Mouse (Mus musculus) liver, adult 2 months (tissue): ENCODE results near the gene 9130213A22Rik. TPM values are rescaled to one million over a fixed set of nuclear protein-coding genes. Genes with fewer than 3 reads are reported as not detected.

Source experiments
- DNase-seq: peaks from one replicate; pipeline ENCODE4 v3.0.0-alpha.2; 2011; ENCODE audit warnings: low read depth, low spot score; ENCODE audit errors: extremely low read depth
- H3K27ac ChIP-seq: fragments of 200-500 bp; replicated peaks from 2 replicates; pipeline ENCODE4 v1.5.1; 2012; ENCODE audit warnings: low read depth, mild to moderate bottlenecking, control low read depth, inconsistent platforms, low read length; ENCODE audit not compliant: insufficient read depth
- H3K27me3 ChIP-seq: fragments of 200-500 bp; 2 replicates; pipeline ENCODE4 v1.6.1; 2012; ENCODE audit warnings: mild to moderate bottlenecking, moderate library complexity, low read length, inconsistent platforms; ENCODE audit not compliant: control insufficient read depth, insufficient read depth
- H3K36me3 ChIP-seq: fragments of 200-500 bp; 2 replicates; pipeline ENCODE4 v1.6.1; 2012; ENCODE audit warnings: low read length, inconsistent platforms; ENCODE audit not compliant: control insufficient read depth, insufficient read depth
- H3K4me1 ChIP-seq: fragments of 200-500 bp; 2 replicates; pipeline ENCODE4 v1.6.1; 2011; ENCODE audit warnings: low read length; ENCODE audit not compliant: control insufficient read depth, insufficient read depth
- H3K4me3 ChIP-seq: fragments of 200-500 bp; 2 replicates; pipeline ENCODE4 v1.5.1; 2011; ENCODE audit warnings: low read depth, mild to moderate bottlenecking, control low read depth, low read length, moderate library complexity; ENCODE audit not compliant: insufficient read depth
- H3K79me2 ChIP-seq: fragments of 200-500 bp; 2 replicates; pipeline ENCODE4 v1.6.1; 2012; ENCODE audit warnings: inconsistent platforms, mild to moderate bottlenecking, low read length, moderate library complexity; ENCODE audit not compliant: control insufficient read depth, insufficient read depth
- H3K9ac ChIP-seq: fragments of 200-500 bp; 2 replicates; pipeline ENCODE4 v1.6.1; 2012; ENCODE audit warnings: low read depth, mild to moderate bottlenecking, control low read depth, inconsistent platforms, low read length
- CTCF ChIP-seq: fragments of 200-500 bp; IDR thresholded peaks from 2 replicates; pipeline ENCODE4 v1.5.1; 2011; ENCODE audit warnings: low read depth, low read length, control low read depth
- POLR2A ChIP-seq: fragments of 200-500 bp; IDR thresholded peaks from 2 replicates; pipeline ENCODE4 v1.6.1; 2011; ENCODE audit warnings: low read length, control low read depth; ENCODE audit not compliant: insufficient read depth; ENCODE audit errors: extremely low read depth
- WGBS: fragments of 180-500 bp; shearing (Covaris S2); methylation state at CpG from one replicate; pipeline ENCODE4 v1.1.7; 2018; 5-methylcytosine and 5-hydroxymethylcytosine counted together
- polyA plus RNA-seq: library from polyadenylated mRNA; depleted of rRNA; stranded (reverse); fragments of >200 nt; gene quantifications from 2 replicates; pipeline ENCODE4 v1.2.3, GENCODE M21; 2012
- total RNA-seq: library from RNA; depleted of rRNA; stranded (reverse); fragments of >200 nt; gene quantifications from 2 replicates; pipeline ENCODE4 v1.2.3, GENCODE M21; 2014

The 9130213A22Rik gene
- total and polyA plus RNA-seq, 2 experiments, result 0.05 TPM; not detected in 1

DNA sequence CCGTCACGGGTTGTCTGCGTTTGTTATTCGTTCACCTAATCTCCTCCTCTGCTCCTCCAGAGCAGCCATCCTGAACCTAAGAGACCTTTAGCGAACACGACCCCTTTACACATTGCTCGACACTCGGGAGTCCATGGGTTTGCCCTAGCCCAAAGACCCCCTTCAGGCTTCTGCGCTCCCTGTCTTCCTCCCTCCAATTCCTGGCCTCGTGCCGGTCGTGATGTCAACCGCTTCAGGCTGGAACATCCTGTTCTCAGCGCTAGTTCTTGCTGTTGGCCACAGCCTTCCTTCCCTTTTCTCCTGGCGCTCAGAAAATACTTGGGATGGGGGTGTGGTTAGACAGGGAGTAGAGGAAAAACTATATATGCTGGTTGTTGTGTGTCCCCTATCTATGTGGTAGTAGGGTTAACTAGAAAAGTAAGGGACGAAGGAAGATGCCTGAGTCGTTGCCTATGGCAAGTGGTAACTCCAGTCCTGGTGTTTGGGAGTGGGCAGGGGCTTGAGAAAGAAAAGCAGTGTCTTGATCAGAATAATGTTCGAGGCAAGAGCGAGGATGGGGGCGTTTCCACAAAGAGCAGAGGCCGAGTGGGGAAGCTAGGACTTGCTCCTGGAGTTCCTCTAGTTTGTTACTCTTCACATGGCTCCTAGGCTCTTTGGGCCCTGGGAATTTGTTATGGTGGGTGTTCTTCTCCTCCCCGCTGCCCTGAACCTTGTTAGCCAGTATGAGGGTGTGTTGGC, 23.0 kb downstream of the 9130213A22Rik start:
- H3K79me2 ChIP-seq, result peaks cover 13% of the 10 kb centered on the region; the same call in 1 of the 2 replicates
- H3K36me3 ChIP-seq, result peaks cover 38% of the 10 kb centered on the region
- peak overlapping the region; percentile 90 for H3K27ac ChIP-seq
- peak overlapping the region; percentile 72 for H3K9ac ChIP-seq
- no peaks in the 10 kb centered on the region for H3K27me3 ChIP-seq
- TF ChIP-seq CTCF, result no peak
- TF ChIP-seq POLR2A, result no peak
- WGBS, result 5% methylated on average over 22 of the region's 22 CpGs
- H3K4me3 ChIP-seq, result peak overlapping the region; percentile 62
- H3K4me1 ChIP-seq, result peaks cover 12% of the 10 kb centered on the region
- peak; percentile 60 for DNase-seq

DNA sequence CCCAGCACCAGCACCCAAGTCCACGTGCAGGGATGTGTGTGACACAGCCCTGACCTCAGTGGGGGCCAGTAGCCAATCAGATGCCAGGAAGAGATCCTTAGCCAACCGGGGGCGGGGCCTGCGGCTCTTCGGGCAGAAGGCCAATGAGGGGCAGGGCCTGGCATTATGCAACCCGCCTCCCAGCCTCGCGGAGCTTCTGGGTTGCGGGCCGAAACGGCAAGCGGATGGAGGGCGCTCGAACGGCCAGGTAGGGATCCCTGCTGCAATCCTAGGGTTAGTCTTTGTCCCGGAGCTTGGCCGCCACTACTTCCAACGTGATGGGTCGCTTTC, 23.7 kb downstream of the 9130213A22Rik start:
- peak overlapping the region; percentile 92 for H3K27ac ChIP-seq
- peaks cover 32% of the 10 kb centered on the region for H3K36me3 ChIP-seq
- H3K9ac ChIP-seq, result peak overlapping the region; percentile 72
- H3K4me3 ChIP-seq, result peak overlapping the region; percentile 62
- WGBS, result 0% methylated on average over 19 of the region's 19 CpGs
- DNase-seq, result peak; percentile 92
- H3K79me2 ChIP-seq, result peaks cover 13% of the 10 kb centered on the region; the same call in 1 of the 2 replicates
- TF ChIP-seq POLR2A, result peak; percentile 57
- no peak for TF ChIP-seq CTCF
- peaks cover 12% of the 10 kb centered on the region for H3K4me1 ChIP-seq
- no peaks in the 10 kb centered on the region for H3K27me3 ChIP-seq

DNA sequence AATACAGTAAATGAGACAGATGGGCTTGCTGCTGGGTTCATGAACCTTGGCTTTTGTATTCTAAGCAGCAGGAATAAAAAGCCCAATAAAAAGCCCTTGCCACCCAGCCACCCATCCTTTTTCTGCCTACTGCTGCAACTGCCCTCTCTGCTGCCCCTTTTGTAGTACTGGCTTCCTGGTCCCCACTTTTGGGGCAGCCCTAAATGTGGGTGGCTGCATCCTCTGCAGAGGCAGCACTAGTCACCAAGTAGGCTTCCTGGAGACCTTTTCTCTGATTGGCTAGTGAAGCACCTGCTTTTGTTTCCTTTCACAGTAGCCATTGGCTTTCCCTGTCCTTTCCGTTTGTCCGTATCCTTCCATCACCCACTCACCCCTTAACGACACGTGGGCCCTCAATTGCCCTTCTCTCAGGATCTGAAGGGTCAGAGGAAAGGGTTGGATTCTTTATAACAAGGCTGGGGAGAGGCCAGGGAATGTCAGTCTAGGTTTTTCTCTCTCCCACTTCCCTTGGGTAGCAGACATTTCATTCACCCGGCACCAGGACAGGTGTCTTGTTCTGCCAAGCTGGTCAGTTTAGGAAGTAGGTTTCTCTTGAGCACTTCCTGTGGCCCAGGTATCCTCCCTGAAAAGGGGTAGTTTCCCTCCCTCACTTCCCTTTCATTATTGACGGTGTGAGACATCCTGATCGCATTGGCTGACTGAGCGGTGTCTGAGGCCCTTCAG, 24.2 kb downstream of the 9130213A22Rik start:
- Histone ChIP-seq H3K27ac (peak overlapping the region; percentile 92), H3K4me1 (peaks cover 12% of the 10 kb centered on the region), H3K9ac (peak overlapping the region; percentile 67), H3K36me3 (peaks cover 27% of the 10 kb centered on the region), H3K27me3 (no peaks in the 10 kb centered on the region), H3K4me3 (peak overlapping the region; percentile 8; the same call in 1 of the 2 replicates), H3K79me2 (peaks cover 13% of the 10 kb centered on the region; the same call in 1 of the 2 replicates)
- 6% methylated on average over 8 of the region's 8 CpGs for WGBS
- TF ChIP-seq POLR2A (no peak), CTCF (no peak)
- DNase-seq, result peak; percentile 12

DNA sequence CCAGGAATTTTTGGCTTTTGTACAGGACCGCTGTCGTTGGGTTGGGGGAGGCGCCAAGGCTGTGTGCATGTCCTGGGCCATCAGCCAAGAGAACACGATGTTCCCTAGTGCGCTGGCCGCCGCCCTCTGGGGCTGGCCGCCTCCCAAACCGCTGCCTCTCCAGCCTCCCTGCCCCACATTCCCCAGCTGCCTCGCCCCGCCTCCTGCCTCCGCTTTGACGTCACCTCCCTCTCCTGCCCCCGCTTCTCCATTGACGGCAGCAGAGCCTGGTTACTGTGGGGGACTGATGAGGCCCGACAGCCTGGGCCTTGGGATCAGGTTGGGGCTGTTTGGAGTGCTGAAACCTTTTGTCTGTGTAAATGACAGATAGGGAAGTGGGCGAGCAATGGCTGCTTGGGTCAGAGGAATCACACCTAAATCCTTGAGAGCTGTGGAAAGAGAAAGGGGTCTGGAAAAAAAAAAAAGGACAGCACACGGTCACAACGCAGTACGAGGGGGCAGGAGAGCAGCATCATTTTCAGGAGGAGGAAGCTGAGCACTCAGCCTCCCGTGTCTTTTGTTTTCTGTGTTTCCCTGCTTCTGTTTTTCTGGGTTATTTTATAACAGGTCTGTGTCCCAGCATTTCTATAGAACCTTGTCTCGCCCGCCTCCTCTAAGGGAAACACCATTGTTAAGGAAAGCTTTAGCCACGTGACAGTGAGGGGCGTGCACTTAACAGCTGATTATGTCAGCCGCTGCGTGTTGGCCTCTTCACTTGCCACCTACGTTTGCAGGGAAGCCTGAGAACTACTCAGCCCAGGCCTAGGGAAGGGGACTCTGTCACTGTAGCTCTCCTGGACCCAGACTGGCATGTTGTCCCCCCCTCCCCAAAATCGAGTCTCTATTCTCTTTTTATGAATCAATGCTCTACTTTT, 25.1 kb downstream of the 9130213A22Rik start:
- H3K36me3 ChIP-seq, result peaks cover 18% of the 10 kb centered on the region
- peak; percentile 87 for DNase-seq
- 1% methylated on average over 29 of the region's 29 CpGs for WGBS
- 0 out of 2 replicates have a peak, but pooled peaks have one; percentile 11 for TF ChIP-seq CTCF
- TF ChIP-seq POLR2A, result peak; percentile 54; the same call in 1 of the 2 replicates
- peak overlapping the region; percentile 98 for H3K27ac ChIP-seq
- H3K27me3 ChIP-seq, result no peaks in the 10 kb centered on the region
- peaks cover 15% of the 10 kb centered on the region for H3K4me1 ChIP-seq
- H3K4me3 ChIP-seq, result peak overlapping the region; percentile 39
- peak overlapping the region; percentile 67 for H3K9ac ChIP-seq
- peaks cover 13% of the 10 kb centered on the region; the same call in 1 of the 2 replicates for H3K79me2 ChIP-seq

DNA sequence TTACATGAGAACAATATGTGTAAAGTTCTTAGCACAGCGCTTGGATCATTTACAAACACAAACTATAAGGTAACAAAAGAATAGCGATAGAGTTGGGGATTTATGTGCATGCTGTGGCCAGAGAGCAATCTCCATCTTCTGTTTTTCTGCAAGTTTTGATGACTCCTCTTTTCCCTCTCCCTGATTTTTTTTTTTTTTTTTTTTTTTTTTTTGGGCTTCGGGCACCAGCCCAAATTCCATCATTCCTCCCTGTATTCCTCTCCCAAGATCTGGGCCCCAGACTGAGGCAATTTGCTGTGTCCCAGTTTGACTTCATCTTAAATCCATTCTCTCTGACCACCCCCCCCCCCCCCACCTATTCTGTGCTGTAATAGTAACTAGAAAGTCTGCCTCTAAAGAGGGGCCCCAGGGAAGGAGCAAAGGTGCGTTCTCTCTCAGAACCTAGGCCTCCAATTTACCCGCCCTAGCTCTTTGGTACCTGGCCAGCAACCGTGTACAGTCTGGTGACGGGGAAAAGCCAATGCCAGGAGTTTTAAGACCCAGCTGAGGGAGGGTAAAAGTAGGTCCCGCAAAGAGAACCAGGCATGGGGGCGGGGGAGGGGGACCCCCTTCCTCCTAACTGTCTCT, 25.9 kb downstream of the 9130213A22Rik start:
- WGBS, result 2% methylated on average over 9 of the region's 9 CpGs
- TF ChIP-seq POLR2A, result no peak
- no peak for TF ChIP-seq CTCF
- H3K27ac ChIP-seq, result peak overlapping the region; percentile 98
- no peaks in the 10 kb centered on the region for H3K27me3 ChIP-seq
- H3K9ac ChIP-seq, result peak overlapping the region; percentile 51
- peaks cover 11% of the 10 kb centered on the region for H3K36me3 ChIP-seq
- peak overlapping the region; percentile 82 for H3K4me3 ChIP-seq
- peaks cover 18% of the 10 kb centered on the region for H3K4me1 ChIP-seq
- DNase-seq, result no peak
- H3K79me2 ChIP-seq, result peaks cover 13% of the 10 kb centered on the region; the same call in 1 of the 2 replicates
